13 mouse cellular contexts compared by ENCODE assay signal in the genomic region with DNA sequence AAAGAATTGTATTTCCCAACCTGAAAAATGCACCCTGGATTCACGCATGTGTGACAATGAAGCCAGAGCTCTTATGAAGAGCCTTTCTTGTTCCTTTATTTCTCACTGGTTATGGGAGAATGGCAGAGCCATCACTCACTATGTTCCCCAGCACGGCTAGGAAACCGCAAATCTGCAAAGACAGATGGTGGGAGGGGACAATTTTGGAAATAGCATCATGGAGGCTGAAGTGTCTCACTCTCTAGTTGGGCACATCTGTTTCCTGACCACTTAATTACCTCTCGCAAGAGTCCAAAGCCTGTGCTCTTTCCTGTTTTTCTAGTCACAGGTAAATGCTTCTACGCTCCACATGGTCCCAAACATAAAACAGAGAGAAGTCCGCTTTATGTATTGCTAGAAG.
DNase-seq lines count a peak whose midpoint lies in the region; ATAC-seq lines count a peak whose summit lies in the region.
"Had no signal": no experiment of that assay in that cellular context is flagged by ENCODE, and none has a peak within 500 bp of the region (broad histone marks: within the 10 kb centered on the region; RNA-seq: fewer than 3 reads in every experiment).

No protein-coding gene starts in this region.

- intact Hi-C loops in left cerebral cortex, postnatal 4 days (cut with DNase I): loop anchor here (10.0 kb wide), 2 partner anchors 113 to 247 kb away; partner anchors contain the start of gene Hivep2

- peak; percentile 72 for ATAC-seq in common myeloid progenitor, adult 5-6 weeks (replicated peaks; ENCODE audit: low read depth, poor library complexity, severe bottlenecking)
- peak; percentile 82 for ATAC-seq in hematopoietic stem cell, adult 5-6 weeks (replicated peaks in 1 of 2; ENCODE audit: insufficient read depth in 1 of 2, low FRiP score in 2 of 2, low TSS enrichment in 1 of 2, low read depth in 1 of 2, poor library complexity in 2 of 2, severe bottlenecking in 2 of 2)
- ATAC-seq: forebrain, embryonic 14.5 days; Patski had no signal

- peak; percentile 54 to 67 for DNase-seq in left cerebral cortex, adult 18-20 months (ENCODE audit: low spot score in 2 of 2)
- DNase-seq in left cerebral cortex, postnatal 4 days: no peak
- peak; percentile 45 to 73 for DNase-seq in right cerebral cortex, postnatal 36 days (ENCODE audit: low spot score in 2 of 2)
- DNase-seq in gastrocnemius, adult 18-20 months (ENCODE audit: low spot score): no peak
- no peak for DNase-seq in c-Kit-positive CD71-positive TER-119-positive erythroid progenitor cells, embryonic 14.5 days (ENCODE audit: low spot score)
- DNase-seq: kidney, adult 18-20 months; midbrain, embryonic 14.5 days; thymus, adult 18-20 months; thymus, postnatal 4 days had no signal

Comparison
In these comparisons a context has a peak if more than half of its experiments do, and no peak if none do; other contexts are left out.
1. DNase-seq: peak in left cerebral cortex, adult 18-20 months (2 of 2) and right cerebral cortex, postnatal 36 days (2 of 2); none in left cerebral cortex, postnatal 4 days (single experiment), gastrocnemius, adult 18-20 months (single experiment) and c-Kit-positive CD71-positive TER-119-positive erythroid progenitor cells, embryonic 14.5 days (single experiment).